Mouse (Mus musculus): Measurements from ENCODE around the gene Ube2i.
A peak's percentile ranks its signal among the peaks of the same experiment; 100 is the strongest.

The Ube2i gene

DNA sequence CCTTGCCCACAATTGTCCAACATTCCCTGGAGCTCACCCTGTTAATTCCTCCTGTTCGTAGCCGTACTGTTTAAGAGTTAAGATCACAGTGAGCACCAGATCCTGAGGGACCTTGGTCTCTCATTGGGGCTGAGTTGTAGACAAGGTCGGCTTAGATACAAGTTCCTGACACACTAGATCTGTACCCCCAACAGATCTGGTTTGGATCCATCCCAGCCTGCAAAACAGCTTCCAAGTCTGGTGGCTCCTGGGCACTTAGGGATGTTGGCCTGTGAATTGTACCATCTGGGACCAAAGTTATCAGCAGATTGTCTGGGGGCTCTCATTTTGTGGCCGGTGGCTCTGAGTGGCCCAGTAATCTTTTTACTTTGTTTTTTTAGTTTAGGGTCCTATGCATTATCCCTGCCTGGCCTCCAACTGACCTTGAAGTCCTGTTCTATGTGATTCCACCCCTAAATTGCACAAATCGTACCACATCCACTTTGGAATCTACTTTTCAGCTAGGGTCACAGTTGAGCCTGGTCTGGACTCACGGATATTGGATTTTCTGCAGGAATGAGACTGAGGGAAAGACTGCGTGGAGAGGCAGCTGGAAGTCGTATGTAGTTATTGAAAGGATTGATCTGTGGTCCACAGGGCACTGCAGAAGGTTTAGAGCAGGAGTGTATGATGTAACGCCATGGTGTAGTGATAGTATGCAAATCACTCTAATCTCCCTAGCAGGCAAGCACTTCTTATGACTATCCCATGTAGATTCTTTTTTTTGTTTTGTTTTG lies at the start of gene Ube2i:
TSS of gene Ube2i (minus strand) at position 52 of the 776 bp plus-strand sequence.
- DNase-seq (ENCODE audit: low spot score in 2 of 2) = no peak

- no peak for DNase-seq (ENCODE audit: low spot score in 2 of 2)
Observed at GRCm38 (mm10) chr17:25322930-25323329, 48.5 kb upstream of the Ube2i start.

DNA sequence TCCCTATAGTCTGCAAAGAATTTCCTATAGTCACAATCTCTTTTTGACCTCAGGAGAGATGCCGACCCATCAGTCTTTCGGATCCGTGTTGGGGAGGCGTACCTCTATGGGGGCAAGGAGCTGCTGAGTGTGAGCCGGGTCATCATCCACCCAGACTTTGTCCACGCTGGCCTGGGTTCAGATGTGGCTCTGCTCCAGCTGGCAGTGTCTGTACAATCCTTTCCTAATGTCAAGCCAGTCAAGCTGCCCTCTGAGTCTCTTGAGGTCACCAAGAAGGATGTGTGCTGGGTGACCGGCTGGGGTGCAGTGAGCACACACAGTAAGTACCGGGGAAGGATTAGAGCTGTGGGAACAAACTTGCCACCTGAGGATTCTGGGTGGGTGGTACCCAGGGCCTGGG lies 46.4 kb upstream of the Ube2i start:
- no peak for DNase-seq (ENCODE audit: low spot score in 2 of 2)

DNA sequence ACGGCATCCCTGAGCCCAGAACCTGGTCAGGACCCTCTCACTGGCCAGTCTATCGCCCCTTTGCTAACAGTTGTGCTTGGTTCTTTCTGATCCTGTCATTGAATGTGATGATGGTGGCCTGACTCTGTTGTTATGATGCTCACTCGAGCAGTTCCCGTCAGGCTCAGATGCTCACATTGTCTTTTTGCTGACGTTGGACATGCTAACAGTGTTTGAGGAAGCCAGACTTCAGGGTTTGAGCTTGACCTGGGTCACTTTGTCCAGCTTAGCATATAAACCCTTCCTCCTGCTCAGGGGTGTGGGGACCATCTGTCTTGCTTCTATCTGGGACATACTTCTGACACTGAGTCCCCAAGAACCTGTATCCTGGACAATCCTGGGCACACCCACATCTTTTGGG lies 43.9 kb upstream of the Ube2i start, which contains the start of gene Prss29:
TSS of gene Prss29 (plus strand) at position 301 of the 400 bp plus-strand sequence.
- DNase-seq (ENCODE audit: low spot score in 2 of 2) = no peak

- no peak for DNase-seq (ENCODE audit: low spot score in 2 of 2)
Observed at GRCm38 (mm10) chr17:25308346-25308745, 33.9 kb upstream of the Ube2i start, which contains the start of gene Prss28. Prss28 (plus strand) TSS chr17:25308646.

- DNase-seq (ENCODE audit: low spot score in 2 of 2) = no peak
Observed at GRCm38 (mm10) chr17:25298094-25298493, 23.7 kb upstream of the Ube2i start, which contains the start of gene Prss34. Prss34 (plus strand) TSS chr17:25298394.

DNA sequence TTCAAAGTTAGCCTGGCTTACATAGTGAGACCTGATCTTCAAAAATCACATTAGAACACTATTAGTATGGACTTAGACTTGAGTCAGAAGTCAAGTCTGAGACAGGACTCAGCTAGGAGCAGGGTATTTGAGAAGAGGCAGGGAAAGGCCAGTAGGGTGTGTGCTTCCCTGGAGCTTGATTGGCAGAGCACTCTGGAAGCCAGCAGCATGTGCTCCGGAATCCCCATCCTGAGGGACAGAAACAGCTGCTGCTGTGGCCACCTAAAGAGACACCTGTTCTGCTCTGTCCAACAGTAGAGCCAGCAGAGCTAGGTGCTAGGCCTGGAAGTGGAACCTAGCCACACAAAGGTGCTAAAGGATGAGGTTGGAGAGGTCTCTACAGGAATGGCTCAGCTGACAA lies 19.7 kb upstream of the Ube2i start:
- no peak for DNase-seq (ENCODE audit: low spot score in 2 of 2)

DNA sequence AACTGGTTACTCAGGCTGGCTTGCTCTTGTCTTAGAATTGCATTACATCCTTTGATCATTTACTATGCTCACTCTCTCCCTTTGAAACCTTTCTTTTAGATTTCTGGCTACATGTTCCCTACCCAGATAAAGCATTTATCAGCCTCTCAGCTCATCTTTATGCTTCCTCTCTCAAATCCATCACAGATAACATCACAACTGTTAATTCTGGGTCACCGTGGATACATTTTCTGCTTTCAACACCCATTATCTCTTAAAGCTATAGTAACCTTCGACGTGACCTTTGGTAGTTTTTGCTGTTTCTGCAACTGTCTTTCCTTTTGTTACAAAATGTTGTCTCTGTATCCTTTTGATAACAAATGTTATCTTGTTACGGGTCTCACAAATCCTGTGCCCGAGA lies 19.1 kb upstream of the Ube2i start:
- DNase-seq (ENCODE audit: low spot score in 2 of 2) = no peak

GRCm38 (mm10) chr17:25290411-25290810 lies 16.0 kb upstream of the Ube2i start:
- DNase-seq (ENCODE audit: low spot score in 2 of 2) = no peak

- DNase-seq (ENCODE audit: low spot score in 2 of 2) = peak in 1 of 2 experiments; percentile 70
Observed at GRCm38 (mm10) chr17:25288842-25289241, 14.4 kb upstream of the Ube2i start.

DNA sequence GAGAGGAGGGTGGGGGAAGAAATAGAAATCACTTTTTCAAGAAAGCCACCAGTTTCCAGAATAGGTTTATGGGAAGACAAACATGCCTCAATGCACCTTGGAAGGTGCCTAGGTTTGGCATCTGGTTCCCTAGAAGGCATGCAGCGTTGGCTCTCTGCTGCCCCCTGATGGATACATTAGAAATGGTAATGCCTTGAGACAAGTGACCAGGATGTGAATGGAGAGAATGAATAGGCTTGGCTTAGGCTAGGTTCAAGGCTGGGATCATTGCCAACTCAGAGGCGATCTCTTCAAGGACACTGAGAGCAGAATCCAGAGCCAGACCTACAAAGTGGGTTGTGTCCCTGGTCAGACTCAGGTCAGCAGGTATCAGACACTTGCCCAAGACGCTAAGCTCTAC lies 10.6 kb upstream of the Ube2i start:
- DNase-seq (ENCODE audit: low spot score in 2 of 2) = peak; percentile 61 to 78

GRCm38 (mm10) chr17:25282133-25282532 lies 7.7 kb upstream of the Ube2i start:
- DNase-seq (ENCODE audit: low spot score in 2 of 2) = peak in 1 of 2 experiments; percentile 68

GRCm38 (mm10) chr17:25275833-25276232 lies 1.4 kb upstream of the Ube2i start:
- no peak for DNase-seq (ENCODE audit: low spot score in 2 of 2)

DNA sequence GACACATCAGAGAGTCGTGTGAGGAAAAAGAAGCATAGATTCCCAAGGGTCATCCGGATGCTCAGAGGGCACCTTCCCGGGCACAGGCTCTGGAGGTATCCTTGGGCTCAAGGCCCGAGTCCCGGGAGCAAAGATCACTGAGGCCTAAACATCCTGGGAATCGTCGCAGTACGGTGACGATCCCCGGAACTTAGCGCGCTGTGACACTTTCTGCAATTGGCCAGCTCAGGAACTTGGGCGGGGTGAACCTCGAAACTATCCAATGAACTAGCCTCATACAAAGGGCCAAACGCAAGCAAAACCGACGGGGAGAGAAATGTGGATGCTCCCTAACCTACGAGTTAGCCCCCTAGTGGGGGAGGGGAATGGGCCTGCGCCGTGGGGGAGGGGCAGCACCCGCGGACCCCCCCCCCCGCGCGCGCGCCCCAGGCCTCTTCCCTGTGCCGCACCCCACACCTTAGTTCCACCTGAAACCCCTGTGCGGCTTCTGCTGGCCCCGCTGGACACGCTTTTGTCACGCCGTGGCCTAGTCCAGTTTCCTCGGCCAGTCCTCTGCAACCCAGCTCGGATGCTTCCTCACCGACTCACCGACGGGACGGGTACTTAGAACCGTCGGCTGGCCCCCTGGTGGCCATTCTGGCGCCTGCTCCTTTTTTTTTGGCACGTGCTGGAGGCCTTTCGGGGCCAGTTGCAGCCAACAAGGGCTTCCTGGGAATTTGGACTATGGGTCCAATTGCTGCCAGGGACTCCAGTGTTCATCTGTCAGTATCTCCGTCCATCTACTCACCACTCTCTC lies 518 bp downstream of the Ube2i start:
- peak; percentile 85 to 93 for DNase-seq (ENCODE audit: low spot score in 2 of 2)

DNA sequence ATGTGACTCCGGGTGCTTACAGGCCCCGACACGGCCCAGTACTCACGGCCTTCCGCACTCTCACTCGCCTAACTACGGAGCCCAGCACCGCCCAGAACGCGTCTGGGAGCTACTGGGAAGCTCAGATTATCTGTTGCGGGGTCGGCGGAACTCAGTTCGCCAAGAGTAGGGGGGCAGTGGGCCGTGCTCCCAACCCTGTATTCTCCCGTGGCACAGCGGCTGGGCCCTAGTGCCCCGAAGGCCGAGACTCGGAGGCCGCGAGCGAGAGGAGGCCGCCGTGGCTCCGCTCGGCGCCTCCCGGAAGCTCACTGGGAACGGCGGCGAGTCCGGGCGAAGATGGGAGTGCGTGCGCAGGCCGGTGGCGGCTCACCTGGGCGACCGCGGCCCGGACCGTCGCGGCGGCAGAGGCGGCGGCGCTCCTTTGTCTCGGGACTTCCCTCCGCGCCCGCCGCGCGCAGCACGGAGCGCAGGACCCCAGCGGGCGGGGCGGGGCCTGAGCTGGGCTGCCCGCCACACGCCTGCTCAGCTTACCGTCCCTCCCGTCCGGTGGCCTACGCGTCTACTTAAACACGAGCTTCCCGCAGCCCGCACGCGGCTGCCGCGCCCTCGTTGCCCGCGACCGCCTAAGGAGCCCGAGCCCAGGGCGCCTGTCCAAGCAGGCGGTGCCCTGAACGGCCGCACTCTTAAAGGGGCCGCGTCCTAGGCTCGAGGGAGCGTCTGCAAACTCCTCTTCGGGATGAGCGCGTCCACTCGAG lies 1.3 kb downstream of the Ube2i start:
- peak; percentile 89 to 98 for DNase-seq (ENCODE audit: low spot score in 2 of 2)

- DNase-seq (ENCODE audit: low spot score in 2 of 2) = peak; percentile 49 to 67
Observed at GRCm38 (mm10) chr17:25272326-25272725, 2.1 kb downstream of the Ube2i start.

GRCm38 (mm10) chr17:25270795-25271335 lies 3.6 kb downstream of the Ube2i start:
- no peak for DNase-seq (ENCODE audit: low spot score in 2 of 2)

DNA sequence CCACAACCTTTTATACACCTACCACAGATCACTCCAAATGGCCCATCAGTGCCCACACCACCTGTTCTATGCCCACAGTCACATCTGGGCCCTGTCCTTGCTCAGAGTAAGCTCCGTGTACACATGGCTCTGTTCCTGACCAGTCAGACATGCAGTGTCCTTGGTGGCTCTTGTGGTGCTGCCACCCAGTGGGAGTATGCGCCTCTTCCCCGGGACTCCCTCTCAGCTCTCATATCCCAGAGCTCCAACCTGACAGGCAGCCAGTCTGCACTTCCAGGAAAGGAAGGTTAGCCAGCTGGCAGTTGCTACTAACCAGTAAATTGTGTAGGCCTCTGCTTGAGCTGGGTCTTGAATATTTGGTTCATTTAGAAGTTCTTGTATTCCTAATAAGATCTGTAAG lies 10.0 kb downstream of the Ube2i start:
- no peak for DNase-seq (ENCODE audit: low spot score in 2 of 2)

DNA sequence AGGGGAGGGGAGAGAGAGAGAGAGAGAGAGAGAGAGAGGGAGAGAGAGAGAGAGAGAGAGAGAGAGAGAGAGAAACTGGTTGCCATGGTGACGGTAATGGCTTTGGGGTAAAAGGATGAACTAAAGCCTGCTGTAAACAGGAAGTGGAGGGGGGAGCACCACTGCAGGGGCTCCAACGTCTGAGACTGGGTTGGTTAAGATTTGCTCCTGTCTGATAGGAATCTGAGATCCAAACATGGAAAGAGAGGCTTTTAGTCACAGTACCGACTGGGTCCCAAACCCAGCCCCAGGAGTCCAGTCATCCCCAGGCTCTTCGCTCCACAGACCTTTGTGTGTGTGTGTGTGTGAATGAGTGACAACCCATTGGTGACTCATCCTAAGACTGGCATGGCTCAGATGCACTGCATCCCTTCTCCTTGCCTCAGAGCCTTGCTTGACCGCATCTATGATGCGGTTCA lies 16.6 kb downstream of the Ube2i start:
- no peak for DNase-seq (ENCODE audit: low spot score in 2 of 2)

GRCm38 (mm10) chr17:25256140-25256754 lies 18.2 kb downstream of the Ube2i start, which contains the start of gene Baiap3:
Baiap3 (minus strand) TSS chr17:25256364.
- no peak for DNase-seq (ENCODE audit: low spot score in 2 of 2)

- no peak for DNase-seq (ENCODE audit: low spot score in 2 of 2)
Observed at GRCm38 (mm10) chr17:25255110-25255509, 19.3 kb downstream of the Ube2i start.

Measured in spleen, postnatal 10 days (tissue).